Mouse (Mus musculus) midbrain, postnatal 0 days (tissue): ENCODE measurements around the gene Krt71. TPM values are rescaled to one million over a fixed set of nuclear protein-coding genes. Genes with fewer than 3 reads are reported as not detected.

Source experiments
- ATAC-seq: fragments of 200-750 bp; cut with Nextera tagmentation; 2 replicates; pipeline ENCODE4 v1.8.0; 2017; ENCODE audit warnings: moderate number of reproducible peaks, mild to moderate bottlenecking, moderate TSS enrichment, moderate library complexity; ENCODE audit not compliant: low FRiP score
- DNase-seq: peaks from one replicate; pipeline ENCODE4 v3.0.0-alpha.2; 2015; ENCODE audit warnings: low spot score
- H3K27ac ChIP-seq: fragments of 300-500 bp; sonication (generic); 2 replicates; pipeline ENCODE4 v1.5.1; 2014; ENCODE audit warnings: low read depth, mild to moderate bottlenecking, low read length, mixed read lengths
- H3K27me3 ChIP-seq: fragments of 300-500 bp; sonication (generic); 2 replicates; pipeline ENCODE4 v1.6.1; 2014; ENCODE audit warnings: low read length, control low read depth, mixed read lengths; ENCODE audit not compliant: insufficient read depth
- H3K36me3 ChIP-seq: fragments of 300-500 bp; sonication (generic); 2 replicates; pipeline ENCODE4 v1.6.1; 2014; ENCODE audit warnings: low read length, control low read depth, mixed read lengths; ENCODE audit not compliant: insufficient read depth
- H3K4me1 ChIP-seq: fragments of 300-500 bp; sonication (generic); 2 replicates; pipeline ENCODE4 v1.6.1; 2014; ENCODE audit warnings: mild to moderate bottlenecking, control low read depth, antibody characterized with exemption, low read length, mixed read lengths; ENCODE audit not compliant: insufficient read depth
- H3K4me2 ChIP-seq: fragments of 300-500 bp; sonication (generic); 2 replicates; pipeline ENCODE4 v1.6.1; 2014; ENCODE audit warnings: low read depth, mild to moderate bottlenecking, low read length, mixed read lengths; ENCODE audit not compliant: poor library complexity, severe bottlenecking
- H3K4me3 ChIP-seq: fragments of 300-500 bp; sonication (generic); 2 replicates; pipeline ENCODE4 v1.5.1; 2014; ENCODE audit warnings: low read depth, mild to moderate bottlenecking, low read length, moderate library complexity
- H3K9ac ChIP-seq: fragments of 300-500 bp; sonication (generic); replicated peaks from 2 replicates; pipeline ENCODE4 v1.6.1; 2014; ENCODE audit warnings: mild to moderate bottlenecking, low read length, moderate library complexity, mixed read lengths; ENCODE audit not compliant: poor library complexity, severe bottlenecking
- H3K9me3 ChIP-seq: fragments of 300-500 bp; sonication (generic); 2 replicates; pipeline ENCODE4 v1.6.1; 2016; ENCODE audit warnings: low read length, control low read depth
- CTCF ChIP-seq: IDR thresholded peaks from 2 replicates; pipeline ENCODE4 v1.5.1; 2016; ENCODE audit warnings: antibody characterized with exemption, mild to moderate bottlenecking
- WGBS: fragments of 180-500 bp; shearing (Covaris S2); extraction: QIAGEN DNeasy Blood & Tissue Kit; methylation state at CpG from one replicate; pipeline ENCODE4 v1.1.7; 2014; 5-methylcytosine and 5-hydroxymethylcytosine counted together
- polyA plus RNA-seq: library from polyadenylated mRNA; unstranded; fragments of >200 nt; fragmentation: Nextera tagmentation; extraction: Ambion mirVana; gene quantifications from 2 replicates; pipeline ENCODE4 v1.2.1, GENCODE M21; 2015
- total RNA-seq: library from RNA; depleted of rRNA; stranded (reverse); fragments of >200 nt; gene quantifications from 2 replicates; pipeline ENCODE4 v1.2.3, GENCODE M21; 2014; rRNA removed

Krt71 gene
- total RNA-seq (2.8 TPM in 1 of 2 replicates, not detected in the other), polyA plus RNA-seq (0.25 and 0.27 TPM in 2 replicates)

DNA sequence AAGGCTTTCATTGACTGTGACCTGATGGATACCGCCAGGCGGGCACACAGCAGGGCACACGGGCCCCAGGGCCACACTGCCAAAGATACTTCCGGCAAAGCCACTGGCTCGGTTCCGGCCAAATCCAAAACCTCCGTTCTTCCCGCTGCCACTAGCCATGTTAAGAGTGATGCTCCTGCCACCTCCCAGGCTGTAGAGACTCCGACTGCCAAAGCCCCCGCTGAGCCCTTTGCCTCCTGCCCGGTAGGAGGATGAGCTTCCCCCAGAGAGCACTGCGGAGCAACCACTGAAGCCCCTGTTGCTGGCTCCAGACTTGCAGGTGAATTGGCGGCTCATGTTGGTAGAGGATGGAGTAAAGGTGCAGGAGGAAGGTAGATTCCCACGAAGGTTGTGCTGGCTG is at the start of gene Krt71:
Gene Krt71 (minus strand): TSS at position 399 of the 400 bp plus-strand sequence.
- H3K9me3 ChIP-seq, result no peaks in the 10 kb centered on the region
- H3K4me2 ChIP-seq, result no peak within 1 kb of the TSS
- H3K36me3 ChIP-seq, result no peaks in the 10 kb centered on the region
- ATAC-seq (no peak), DNase-seq (no peak)
- 60% methylated on average over 14 of the region's 14 CpGs for WGBS
- no peaks in the 10 kb centered on the region for H3K27me3 ChIP-seq
- H3K4me3 ChIP-seq, result no peak within 1 kb of the TSS
- H3K9ac ChIP-seq, result no peak within 1 kb of the TSS
- H3K4me1 ChIP-seq, result no peaks in the 10 kb centered on the region; the same call in 1 of the 2 replicates
- no peak within 1 kb of the TSS for H3K27ac ChIP-seq
- no peak for TF ChIP-seq CTCF

DNA sequence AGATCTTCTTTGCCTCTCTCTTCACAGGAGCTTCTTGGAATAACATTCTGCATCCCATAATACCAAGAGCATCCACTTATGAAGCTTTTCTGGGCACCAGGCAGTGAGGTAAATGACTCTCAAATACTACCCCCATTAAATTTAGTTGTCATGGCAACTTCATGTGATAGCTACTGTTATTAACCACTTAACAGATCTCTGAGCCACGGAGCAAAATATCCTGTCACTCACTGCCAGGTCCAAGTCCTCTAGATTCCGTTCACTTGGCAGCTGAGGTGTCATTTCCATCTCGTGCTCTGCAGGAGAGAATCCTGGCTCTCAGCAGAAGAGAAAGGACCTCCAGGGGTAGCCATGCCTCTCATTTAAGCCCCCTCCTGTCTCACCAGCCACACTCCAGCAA is 48.0 kb upstream of the Krt71 start:
- WGBS, result 15% methylated on average over 3 of the region's 3 CpGs
- Histone ChIP-seq H3K4me1 (0 out of 2 replicates have a peak, but pooled peaks cover 2% of the 10 kb centered on the region), H3K4me2 (no peak overlapping the region), H3K9ac (no peak overlapping the region), H3K4me3 (no peak overlapping the region), H3K36me3 (no peaks in the 10 kb centered on the region), H3K27me3 (no peaks in the 10 kb centered on the region), H3K27ac (no peak overlapping the region), H3K9me3 (no peaks in the 10 kb centered on the region)
- ATAC-seq, result no peak
- peak; percentile 54 for DNase-seq
- TF ChIP-seq CTCF, result no peak

DNA sequence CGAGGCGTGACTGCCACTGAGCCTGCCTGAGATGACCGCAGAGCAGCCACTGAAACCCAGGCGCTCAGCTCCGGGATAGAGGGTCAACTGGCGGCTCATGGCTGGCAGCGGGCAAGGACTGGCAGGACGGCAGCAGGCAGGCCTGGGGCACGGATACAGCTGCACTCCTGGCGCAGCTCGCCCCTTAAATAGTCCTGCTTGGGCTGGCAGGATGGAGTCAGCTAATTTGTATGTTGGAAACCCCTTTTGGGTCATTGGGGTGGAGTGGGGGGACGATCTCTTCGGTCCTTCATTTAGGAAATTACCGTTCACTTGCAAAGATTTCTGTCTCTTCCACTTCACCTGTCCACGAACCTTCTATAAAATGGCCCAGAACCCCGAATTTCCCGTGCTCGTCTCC is 43.5 kb upstream of the Krt71 start, which contains the start of gene Krt72:
Gene Krt72 (minus strand): TSS at position 101 of the 400 bp plus-strand sequence.
- Histone ChIP-seq H3K9me3 (no peaks in the 10 kb centered on the region), H3K27me3 (no peaks in the 10 kb centered on the region), H3K27ac (no peak within 1 kb of the TSS), H3K9ac (no peak within 1 kb of the TSS), H3K36me3 (no peaks in the 10 kb centered on the region), H3K4me3 (no peak within 1 kb of the TSS), H3K4me1 (0 out of 2 replicates have a peak, but pooled peaks cover 2% of the 10 kb centered on the region), H3K4me2 (no peak within 1 kb of the TSS)
- WGBS, result 91% methylated on average over 18 of the region's 18 CpGs
- no peak for TF ChIP-seq CTCF
- ATAC-seq (no peak), DNase-seq (no peak)

DNA sequence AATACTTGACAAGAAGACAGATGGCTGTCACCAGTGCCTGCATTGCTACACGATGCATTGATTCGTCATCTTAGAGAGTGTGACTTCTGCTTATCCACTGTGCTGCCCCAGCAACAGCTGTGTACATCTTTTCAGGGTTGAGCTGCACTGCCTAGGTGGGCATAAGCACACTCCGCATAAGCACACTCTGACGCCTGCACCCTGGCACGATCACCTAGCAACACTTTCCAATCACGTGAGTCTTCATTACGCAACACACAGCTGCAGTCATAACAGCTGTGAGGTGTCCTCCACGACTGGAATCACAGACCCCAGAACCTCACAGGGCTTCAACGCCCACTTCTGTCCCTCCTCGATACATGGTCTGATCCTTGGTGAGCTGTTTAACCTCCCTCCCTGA is 30.5 kb upstream of the Krt71 start:
- Histone ChIP-seq H3K4me3 (no peak overlapping the region), H3K27ac (no peak overlapping the region), H3K4me1 (no peaks in the 10 kb centered on the region), H3K27me3 (no peaks in the 10 kb centered on the region), H3K4me2 (no peak overlapping the region), H3K9ac (no peak overlapping the region), H3K36me3 (no peaks in the 10 kb centered on the region), H3K9me3 (no peaks in the 10 kb centered on the region)
- WGBS, result 80% methylated on average over 10 of the region's 10 CpGs
- DNase-seq (no peak), ATAC-seq (no peak)
- no peak for TF ChIP-seq CTCF

DNA sequence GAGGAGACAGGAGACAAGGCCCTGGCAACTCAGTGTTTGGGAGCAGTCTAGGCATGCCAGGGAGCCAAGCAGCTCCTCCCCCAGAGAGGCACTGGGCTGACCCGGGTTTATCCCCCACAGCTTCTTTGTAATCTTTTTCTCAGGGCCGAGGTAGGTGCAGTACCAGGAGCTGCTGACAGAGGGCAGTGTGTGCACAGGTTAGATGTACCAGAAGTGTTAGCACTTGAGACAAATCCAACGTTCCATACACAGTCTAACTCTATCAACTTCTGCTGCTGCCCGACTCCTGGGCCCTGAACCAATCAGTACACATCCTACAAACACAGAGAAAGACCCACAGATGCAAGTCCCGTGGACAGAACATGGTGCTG is 29.8 kb upstream of the Krt71 start:
- Histone ChIP-seq H3K4me2 (no peak overlapping the region), H3K36me3 (no peaks in the 10 kb centered on the region), H3K9ac (no peak overlapping the region), H3K4me1 (no peaks in the 10 kb centered on the region), H3K4me3 (no peak overlapping the region), H3K27ac (no peak overlapping the region), H3K27me3 (no peaks in the 10 kb centered on the region), H3K9me3 (no peaks in the 10 kb centered on the region)
- peak; percentile 95 for TF ChIP-seq CTCF
- peak; percentile 87 for DNase-seq
- ATAC-seq, result peak; percentile 77
- 9% methylated on average over 5 of the region's 5 CpGs for WGBS

DNA sequence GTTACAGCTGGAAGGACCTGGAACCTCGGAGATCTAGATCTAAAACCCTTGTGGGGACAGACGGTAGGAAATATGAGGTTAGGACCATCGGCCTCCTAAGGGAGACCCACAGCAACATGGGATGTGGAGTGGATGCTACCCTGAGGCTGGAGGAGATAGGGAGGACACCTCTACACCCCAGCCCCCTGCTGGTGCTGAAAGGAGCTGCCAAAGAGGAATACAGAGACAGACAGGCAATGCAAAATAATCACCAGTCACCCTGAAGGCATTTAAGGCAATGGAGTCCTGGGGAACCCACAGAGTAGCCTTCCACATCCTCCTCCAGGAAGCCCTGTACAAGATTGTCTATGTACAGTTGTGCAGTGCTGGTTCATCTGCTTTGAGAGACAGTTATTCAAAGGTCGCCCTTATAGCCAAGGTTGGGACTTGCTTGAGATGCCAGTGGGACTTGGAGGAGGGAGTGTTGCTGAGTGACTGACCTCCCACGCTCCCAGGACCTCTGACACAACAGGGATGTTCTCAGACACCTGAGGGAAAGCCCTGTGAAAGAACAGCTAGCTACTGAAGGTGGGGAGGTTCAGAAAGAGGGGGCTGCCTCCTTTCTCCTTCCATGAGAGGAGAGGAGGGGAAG is 29.3 kb upstream of the Krt71 start:
- H3K4me1 ChIP-seq, result no peaks in the 10 kb centered on the region
- no peaks in the 10 kb centered on the region for H3K27me3 ChIP-seq
- DNase-seq (no peak), ATAC-seq (no peak)
- 76% methylated on average over 5 of the region's 5 CpGs for WGBS
- H3K4me3 ChIP-seq, result no peak overlapping the region
- H3K9me3 ChIP-seq, result no peaks in the 10 kb centered on the region
- TF ChIP-seq CTCF, result peak; percentile 62
- no peak overlapping the region for H3K4me2 ChIP-seq
- H3K27ac ChIP-seq, result no peak overlapping the region
- no peaks in the 10 kb centered on the region for H3K36me3 ChIP-seq
- H3K9ac ChIP-seq, result no peak overlapping the region
